Mouse (Mus musculus) adrenal gland, postnatal 14 days (tissue): ENCODE measurements around the gene Eml6. TPM values are rescaled to one million over a fixed set of nuclear protein-coding genes. Genes with fewer than 3 reads are reported as not detected.
"Not testable (repeated sequence)": the region's sequence is repeated elsewhere in the genome, so short reads cannot be mapped to it uniquely, and the experiment has no call there.

Experiments used
- DNase-seq: peaks from one replicate; pipeline ENCODE4 v3.0.0; 2021; ENCODE audit warnings: mixed read lengths
- total RNA-seq: library from RNA; stranded (reverse); gene quantifications from 2 replicates; pipeline ENCODE4 v1.2.3, GENCODE M21; 2021

Eml6 gene
- total RNA-seq, 1 experiment from 2014 or later, result 3.9 TPM

DNA sequence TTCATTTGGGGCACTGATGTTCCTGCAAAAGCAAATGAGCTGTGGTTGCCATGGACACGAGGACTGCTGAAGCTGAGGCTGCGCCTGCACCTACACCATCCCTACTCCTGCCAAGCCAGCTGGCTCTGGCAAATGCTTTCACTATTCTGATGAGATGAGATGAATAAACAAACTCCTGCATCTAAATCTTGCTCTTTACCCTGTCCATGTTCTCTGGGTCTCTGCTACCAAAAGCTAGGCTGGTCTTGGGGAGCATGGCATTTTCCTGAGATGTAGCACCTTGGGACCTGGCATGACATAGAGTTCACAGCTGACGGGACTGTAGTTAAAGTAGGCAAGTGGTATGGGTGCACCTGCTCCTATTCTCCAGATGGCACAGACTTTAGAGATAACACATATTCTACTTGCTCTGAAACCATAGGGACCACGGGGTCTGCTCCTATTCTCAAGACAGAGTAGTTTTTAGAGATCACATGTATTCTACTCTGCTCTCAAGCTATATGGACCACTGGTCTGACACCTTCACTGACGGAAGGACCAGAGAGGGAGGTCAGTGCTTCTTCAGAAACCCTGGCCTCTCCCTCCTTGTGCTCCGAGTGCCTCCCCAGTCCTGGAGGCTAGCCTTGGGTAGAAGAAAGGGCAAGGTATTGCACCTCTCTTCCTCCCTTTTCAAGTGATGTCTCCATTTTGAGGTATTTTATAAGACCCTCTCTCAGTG is 236.8 kb downstream of the Eml6 start:
- peak; percentile 24 for DNase-seq

DNA sequence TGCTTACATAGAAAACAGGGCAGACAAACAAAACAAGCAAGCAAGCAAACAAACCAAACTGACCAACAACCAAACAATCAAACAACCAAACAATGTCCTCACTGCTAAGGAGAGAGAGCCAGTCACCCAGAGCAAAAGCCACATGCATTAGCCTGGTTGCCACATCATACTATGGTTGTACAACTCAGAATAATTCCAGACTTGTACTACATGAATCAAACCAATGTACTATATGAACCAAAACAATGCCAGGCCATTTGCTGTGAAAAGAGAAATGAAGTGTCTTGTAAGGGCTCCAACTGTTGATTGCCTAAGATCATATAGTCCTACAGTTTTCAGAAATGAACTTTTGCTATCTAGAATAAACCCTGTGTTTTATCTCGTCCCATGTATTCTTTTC is 237.3 kb downstream of the Eml6 start:
- no peak for DNase-seq

DNA sequence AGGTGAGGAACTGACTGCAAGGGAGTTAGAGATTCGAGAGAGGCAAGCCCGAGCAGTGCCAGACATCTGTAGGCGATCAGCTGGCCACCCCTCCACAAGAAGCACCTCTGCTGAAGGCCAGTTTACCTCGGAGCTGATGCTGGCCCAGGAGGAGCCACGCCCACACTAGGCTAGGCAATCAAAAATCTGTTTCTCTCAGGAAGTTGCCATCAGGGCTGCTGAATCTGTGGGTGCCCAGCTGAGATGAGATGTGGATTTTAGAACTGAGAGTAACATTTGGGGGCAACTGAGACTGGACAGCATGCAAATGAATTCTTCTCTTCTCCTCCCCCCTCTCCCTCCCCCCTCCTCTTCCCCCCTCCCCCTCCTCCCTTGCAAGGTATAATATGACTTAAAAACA is 238.4 kb downstream of the Eml6 start:
- DNase-seq, result no peak

DNA sequence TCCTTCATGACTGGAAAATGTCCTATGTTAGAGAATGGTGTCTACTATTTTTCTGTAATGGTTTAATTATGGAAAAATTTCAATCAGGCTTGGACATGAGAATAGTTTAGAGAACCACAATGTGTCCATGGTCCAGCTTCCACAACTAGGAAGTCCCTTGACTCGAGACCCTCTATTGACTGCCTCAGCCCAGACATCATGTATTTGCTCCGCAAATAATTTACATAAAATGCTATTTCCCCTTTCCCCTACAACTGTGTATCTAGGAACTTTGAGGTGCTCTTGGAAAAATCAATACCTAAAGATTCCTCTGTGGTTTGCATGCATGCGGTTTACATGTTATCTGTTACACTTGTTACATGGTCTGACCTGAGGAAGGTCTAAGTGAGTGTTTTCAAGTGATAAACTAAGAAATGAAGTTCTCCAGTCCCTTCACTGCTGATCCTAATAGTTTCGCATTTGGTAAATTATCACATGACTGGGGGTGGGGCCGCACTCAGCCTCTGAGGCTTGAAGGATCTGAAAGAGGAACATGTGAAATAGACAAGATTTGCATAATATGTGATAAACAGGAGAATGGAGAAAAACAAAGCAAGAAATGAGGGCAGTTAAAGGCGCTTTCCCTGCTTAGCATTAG is 239.1 kb downstream of the Eml6 start:
- peak; percentile 13 for DNase-seq

DNA sequence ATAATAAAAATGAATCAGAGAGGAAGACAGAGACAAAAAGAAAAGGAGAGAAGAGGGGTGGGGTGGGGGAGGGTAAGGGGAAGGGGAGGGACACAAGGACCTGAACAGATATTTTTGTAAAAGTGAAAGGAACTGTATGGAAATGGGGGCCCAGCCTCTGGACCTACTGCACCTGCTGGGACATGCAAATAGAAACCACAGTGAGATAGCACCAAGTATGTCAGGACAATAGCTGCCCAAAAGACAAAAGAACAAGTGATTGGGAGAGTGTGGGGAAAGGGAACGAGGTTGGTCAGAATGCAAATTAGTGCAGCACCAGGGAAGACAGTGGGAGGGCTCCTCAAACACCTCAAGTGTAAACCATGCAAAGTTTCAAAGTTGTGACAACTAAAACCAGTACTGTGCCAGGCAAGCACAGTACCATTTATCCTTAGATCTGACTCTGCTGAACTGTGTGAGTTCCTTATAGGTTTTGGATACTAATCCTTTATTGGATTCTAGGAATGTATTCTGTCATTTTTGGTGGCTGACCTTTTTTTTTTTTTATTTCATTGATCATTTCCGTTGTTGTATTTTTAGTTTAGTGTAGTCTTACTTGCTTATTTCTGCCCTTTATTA is 246.3 kb downstream of the Eml6 start:
- no peak for DNase-seq

DNA sequence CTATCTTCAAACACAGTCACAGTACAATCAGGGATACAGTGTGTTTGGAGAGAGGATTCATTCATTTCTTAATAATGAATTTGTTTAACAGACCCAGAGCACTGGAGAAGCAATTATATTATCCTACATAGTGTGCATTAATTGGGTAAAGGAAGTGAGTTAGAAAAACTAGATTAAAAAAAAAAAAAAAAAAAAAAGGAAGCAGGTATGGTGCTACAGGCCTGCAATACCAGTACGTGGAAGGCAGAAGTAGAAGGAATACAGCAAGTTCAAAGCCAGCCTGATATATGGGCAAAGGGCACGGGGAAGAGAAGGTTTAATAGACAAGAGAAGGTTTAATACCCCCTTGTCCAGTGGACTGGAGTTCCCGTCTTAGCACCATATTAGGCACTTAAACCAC is 246.9 kb downstream of the Eml6 start:
- DNase-seq, result no peak

DNA sequence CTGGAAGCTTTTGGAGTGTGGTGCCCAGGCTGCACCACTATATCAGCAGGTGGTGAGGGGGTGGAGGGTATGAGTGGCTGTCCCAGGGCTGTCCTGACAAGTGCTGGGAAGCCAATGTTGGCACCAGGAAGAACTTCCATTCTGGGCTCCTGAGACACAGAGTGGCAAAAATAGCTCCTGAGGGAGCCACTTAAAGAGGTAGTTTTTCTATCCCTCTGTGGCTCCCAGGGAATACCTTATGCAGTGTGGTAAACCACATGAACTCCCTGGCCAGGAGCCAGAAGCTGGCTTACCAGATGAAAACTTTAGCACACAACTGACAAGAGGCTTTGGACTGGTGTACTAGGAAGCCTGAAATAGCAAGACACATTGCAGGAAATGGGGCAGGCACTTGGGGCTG is 247.9 kb downstream of the Eml6 start:
- peak; percentile 65 for DNase-seq

DNA sequence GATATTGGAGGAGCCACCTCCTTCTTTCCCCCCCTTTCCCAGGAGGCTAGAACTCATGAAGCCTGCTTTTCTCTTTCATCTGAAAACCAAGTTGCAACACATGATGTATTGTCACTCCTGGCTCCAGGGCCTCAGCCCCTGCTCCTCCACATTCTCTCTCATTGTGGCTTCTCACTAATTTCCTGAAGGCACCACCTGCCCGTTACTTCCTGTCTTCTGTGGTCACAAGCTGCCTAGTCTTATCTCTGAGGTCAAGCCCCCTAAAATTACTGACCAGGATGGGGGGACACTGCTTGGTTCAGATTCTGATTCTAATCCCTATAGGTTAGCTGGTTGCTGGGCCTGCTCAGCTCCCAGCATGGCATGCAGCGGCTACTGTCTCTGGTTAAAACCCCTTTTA is 251.1 kb downstream of the Eml6 start:
- DNase-seq, result no peak

DNA sequence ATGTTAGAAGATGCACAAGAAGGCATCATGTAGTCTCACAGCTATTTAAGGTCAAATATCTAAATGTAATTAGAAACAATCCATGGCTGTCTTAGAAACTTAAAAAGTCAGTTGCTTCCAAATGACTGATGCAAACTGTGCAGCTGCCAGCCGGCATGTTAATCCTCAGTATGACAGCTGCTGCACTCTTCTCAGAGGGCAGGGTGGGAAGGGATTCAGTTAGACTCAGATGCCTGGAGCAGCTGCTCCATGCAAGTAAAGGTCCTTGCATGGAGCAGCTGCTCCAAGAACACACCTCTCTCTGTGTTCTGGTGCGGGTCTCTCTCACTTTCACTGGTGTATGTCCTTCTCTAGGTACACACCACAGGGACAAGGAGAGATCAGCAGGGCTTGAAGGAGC is 251.5 kb downstream of the Eml6 start:
- no peak for DNase-seq

DNA sequence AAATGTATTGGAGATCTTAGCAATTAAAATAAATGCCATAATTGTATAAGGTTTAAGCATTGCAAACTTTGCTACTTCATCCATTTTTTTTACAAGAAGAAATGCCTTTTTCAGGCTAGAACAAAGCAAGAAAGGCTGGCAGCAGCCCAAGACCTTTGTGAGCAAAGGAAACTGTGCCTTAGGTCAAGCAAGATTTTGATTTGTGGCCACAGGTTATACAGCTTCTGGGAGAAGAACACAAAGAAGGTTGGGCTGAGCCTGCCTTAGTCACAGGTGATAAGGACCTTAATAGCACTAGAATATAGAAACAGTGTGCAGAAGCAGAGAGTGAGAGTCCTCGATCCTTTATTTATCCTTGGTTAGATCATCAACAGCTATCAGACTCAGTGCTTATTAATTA is 253.6 kb downstream of the Eml6 start:
- DNase-seq, result peak; percentile 64

DNA sequence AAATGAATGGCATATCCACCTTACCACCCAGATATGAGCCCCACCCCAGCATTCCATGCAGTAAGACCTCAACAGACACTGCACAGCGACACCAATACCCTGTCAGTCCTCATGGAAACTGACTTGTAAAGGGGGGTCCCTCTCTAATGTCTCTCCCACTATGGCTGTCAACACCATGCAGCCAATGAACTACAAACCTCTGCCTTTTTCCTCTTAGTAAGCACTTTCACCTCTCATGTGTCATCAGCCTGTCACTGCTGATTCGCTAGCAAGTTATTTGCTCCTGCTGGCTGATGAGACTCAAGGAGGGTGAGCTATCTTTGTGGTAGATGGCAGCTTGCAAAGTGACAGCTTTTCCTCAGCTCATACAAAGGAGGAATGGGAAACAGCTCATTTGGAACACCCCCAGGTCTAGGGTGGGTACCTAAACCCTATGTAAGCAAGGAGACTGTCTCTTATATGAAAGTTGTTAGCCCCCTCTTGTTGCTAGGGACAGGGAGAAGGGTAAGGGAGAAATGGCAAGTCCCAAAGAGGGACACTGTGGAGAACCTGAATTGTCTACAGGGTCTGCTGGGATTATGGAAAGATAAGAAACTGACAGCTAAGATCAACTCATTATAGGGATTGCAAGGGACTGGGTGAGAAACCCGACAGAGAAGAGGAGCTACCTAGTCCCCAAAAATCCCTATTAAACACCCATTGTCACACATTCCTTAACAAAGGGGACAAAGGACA is 255.0 kb downstream of the Eml6 start:
- DNase-seq, result no peak

DNA sequence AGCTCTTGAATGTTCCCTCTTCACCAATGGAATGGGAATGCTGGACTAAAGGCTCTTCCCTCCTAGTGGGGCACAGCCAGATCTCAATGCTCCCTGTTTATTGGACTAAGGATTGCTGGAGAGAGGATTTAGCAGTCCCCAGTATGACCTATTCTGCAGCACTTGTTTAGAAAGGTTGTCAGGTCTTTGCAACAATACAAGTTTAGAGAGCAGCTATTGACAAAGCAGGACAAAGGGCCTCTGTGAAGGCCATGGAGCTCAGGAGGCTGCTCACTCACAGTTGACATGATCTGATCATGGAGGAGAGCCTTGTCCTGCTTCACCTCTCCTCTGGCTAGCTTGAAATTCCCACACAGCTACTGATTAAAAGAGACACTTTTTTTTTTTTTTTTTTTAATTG is 257.3 kb downstream of the Eml6 start:
- DNase-seq, result no peak

DNA sequence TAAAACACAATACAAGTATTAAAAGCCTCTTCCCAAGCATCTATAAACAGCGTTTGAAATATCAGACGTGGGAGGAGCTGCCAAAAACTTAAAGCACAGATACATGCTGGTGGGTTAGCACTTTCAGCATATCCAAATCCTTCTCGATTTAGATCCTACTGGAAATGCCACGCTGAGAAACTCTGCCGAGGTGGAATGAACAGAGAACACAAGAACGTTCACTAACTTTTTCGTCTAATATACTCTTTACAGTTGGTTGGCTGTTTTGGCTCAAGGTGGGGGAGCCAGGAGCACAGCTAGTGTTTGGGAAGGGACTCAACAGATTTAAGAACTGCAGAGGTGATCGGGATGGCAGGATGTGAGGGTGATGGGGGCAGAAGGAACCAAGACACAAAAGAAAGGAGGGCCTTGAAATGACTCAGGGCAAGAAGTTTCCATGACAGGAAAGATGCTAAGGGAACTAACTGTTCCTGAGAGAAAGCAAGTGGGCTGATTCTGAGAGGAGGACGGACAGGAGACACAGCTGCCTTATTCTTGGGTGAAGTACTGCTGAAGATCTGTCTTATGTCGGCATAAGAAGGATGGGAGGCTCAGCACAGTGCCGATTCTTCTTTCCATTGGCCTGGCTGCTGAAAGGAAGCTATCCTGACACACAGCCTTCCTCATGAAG is 259.4 kb downstream of the Eml6 start:
- no peak for DNase-seq

DNA sequence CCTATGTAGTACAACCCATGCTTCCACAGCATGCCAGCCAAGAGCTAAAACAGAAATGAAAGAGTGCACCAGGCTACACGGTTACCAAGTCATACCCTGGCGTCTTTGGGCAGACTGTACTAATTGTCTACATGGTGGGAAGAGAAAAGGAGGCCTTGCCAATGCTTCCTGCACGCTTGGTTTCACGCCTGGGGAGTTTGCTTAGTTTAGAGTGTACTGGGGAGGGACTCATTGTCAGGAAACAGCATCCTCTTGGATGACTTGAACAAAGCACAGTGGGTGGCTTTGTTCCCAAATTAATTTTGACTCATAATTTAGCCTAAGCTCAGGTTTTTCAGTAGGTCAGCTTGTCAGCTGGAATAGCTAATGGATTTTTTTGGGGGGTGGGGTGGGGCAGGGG is 260.8 kb downstream of the Eml6 start:
- DNase-seq, result no peak

DNA sequence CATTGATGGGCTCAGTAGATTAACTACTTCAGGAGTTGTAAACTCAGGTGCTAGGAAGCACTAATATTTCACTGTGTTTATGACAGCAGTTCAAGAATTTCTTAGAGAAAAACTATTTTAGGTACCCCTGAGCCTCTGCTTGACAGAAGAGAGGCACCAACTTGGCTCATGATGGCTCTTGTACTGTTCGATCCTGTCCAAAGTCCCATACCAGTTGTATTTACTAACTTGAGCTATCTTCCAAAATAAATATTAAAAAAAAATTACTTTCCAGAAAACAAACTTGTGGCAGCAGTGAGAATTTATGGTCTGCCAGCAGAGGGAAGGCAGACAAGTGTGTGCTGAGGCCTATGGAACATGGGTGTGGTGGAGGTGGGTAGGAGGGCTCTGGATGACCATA is 263.1 kb downstream of the Eml6 start:
- no peak for DNase-seq

DNA sequence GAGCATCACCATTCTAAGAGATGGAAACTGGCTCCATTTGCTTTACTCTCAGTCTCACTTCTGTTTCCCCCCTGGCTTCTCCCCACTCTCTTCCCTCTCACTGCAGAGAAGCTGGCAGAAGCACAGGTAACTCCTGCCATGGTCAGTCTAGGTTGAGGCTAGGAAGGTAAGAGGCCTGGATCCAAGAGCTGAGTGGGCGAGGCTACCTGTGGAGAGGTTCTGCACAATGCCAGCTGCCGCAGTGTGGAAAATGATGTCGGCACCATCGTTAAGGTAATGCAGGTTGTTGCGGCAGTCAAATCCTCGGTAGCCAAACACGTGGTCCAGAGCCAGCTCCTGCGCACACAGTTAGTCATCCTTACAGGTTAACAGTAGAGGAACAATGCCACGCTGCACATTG is 264.4 kb downstream of the Eml6 start:
- no peak for DNase-seq

DNA sequence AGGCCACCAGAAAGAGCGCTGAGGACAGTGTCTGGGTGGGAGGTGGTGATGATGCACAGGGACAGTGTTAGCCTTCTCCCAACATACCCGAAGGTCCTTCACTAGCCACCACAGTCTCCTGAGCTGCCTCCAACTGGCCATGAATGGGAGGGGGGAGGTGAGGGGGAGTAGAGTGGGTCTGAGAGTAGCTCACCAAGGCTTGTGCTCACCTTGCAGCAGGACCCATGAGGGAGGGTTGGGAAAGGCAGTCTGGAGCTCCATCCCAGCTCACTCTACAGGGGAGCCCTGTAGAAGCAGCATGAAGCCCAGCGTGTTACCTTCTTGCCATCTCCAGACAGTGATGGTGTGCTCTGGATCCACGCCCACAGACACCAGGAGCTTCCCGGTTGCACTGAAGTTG is 267.2 kb downstream of the Eml6 start:
- no peak for DNase-seq

DNA sequence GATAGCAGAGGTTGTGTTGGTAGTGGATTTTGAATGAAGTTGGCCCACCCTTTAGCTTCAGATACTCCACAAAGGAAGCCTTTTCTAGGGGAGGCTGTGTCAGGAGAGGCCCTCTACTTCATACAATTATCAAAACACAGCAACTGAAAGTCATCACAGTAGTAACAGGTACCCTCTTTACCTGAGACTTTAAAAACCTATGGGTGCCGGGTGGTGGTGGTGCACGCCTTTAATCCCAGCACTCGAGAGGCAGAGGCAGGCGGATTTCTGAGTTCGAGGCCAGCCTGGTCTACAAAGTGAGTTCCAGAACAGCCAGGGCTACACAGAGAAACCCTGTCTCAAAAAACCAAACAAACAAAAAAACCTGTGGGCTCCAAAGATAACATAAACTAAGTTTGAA is 269.8 kb downstream of the Eml6 start:
- DNase-seq, result not testable (repeated sequence)

DNA sequence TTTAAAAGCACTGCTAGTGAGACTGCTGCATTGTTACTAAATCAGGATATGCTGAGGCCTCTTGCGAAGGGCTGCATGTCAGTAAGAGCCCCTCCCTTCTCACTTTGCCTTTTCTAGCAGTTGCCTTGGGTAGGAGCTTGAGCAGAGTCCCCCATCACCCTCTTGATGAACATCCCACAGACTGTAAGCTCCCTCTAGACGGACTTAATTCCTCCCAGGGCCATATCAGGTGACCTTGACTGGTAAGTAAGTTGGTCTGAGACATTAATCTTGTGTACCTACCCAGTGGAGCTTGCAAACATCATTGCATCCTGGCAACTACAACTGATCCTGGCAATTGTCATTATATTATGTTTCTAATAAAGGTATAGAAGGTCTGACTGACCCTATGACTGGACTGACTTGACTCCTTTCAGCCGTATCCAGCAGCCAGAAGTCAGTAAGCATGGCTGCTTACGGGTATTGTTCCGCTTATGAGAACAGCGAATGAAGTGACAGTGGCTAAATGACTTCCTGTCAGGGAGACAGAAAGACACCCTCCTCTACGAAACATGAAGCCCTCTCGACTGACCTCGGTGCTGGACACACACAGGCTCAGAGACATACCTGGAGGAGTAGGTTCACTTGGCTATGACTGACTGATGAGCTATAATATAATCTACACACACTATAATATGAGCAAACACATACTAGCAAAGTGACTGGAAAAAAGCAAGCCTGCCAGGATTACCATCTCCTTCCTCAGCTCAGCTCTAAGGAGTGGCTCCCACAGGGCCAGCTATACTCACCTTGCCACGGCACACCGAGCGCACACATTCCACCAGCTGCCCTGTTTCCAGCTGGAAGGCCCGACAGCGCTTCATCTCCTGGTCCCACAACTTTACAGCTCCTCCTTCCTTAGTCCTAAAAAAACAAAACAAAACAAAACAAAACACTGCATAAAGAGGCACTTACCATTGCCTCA is 273.9 kb downstream of the Eml6 start:
- no peak for DNase-seq

DNA sequence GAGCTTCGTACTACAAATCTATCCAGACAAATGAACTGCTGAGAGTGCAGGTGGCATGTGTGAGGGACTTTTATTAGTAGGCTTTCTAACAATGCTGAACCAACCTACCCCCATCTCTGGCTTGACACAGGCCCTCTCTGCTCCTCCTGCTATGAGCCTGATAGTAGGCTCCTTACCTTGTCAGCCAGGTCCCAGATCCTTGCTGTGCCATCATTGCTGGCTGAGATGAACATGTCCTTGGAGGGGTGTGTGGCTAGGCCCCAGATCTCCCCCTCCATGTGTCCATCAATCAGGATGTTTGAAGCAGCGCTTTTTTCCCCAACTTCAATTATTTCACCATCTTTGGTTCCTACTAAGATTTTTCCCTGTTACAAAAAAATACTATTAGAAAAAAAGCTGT is 274.8 kb downstream of the Eml6 start:
- no peak for DNase-seq

DNA sequence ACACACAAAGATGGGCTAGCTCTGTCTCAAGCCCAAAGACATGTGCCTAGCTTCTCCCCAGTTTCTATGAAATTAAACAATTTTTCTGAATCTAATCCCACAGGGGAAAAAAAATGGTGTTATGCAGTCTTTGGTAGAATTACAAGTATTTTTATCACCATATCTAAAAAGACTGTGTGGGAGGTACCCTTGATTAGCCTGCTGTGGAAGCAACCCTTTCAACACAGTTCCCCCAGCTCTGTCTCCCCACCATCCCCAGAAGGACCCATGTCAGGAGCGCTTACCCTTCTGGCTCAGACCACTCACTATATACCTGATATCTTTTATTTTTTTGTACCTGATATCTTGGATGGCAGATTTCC is 276.4 kb downstream of the Eml6 start:
- no peak for DNase-seq
